Comparison of ENCODE assay signal across 9 mouse cellular contexts in the genomic region with DNA sequence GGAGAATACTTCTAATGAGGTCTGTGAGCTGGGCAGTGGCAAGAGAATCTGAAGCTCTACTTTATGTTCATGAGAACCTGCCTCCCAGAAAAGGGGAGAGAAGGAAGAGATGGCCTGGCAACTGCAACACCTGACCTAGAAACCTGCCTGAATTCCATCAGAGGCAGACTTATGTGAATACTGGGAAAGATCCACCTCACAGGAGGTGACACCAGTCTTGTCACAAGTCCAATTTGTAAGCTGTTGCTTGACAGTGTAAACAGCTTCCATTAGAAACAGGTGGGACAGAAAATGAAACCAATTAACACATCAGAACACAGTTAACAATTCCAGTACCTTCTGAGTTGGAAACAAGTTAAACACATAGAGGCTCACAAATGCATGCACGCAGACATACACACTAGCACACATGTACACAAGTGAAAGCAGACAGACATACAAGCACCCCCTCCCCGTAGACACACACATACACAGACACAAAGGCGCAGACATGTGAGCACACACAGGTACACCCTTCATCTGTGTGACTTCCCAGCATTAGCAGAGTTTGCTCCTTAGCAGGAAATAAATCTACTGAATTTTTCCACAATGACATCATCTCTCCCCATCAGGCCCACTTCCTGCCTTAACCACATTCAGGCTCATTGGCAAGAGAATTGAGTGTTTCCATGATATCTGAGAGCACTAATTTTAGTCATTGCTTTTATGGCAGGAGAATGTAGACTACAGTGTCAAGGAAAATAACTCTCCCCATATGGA. TPM values are rescaled to one million over a fixed set of nuclear protein-coding genes. Genes with fewer than 3 reads are reported as not detected.
DNase-seq lines count a peak whose midpoint lies in the region; ATAC-seq lines count a peak whose summit lies in the region.
"Had no signal": no experiment of that assay in that cellular context is flagged by ENCODE, and none has a peak within 500 bp of the region (broad histone marks: within the 10 kb centered on the region; RNA-seq: fewer than 3 reads in every experiment).

No protein-coding gene starts in this region.

- no peaks in the 10 kb centered on the region for H3K36me3 ChIP-seq in forebrain, embryonic 14.5 days (ENCODE audit: control insufficient read depth, insufficient read depth, low read length)
- no peaks in the 10 kb centered on the region for H3K36me3 ChIP-seq in forebrain, embryonic 12.5 days (replicated peaks)
- H3K36me3 ChIP-seq in intestine, embryonic 16.5 days (ENCODE audit: control insufficient read depth, insufficient read depth, low read length) = no peaks in the 10 kb centered on the region
- H3K36me3 ChIP-seq in midbrain, embryonic 13.5 days = no peaks in the 10 kb centered on the region

- no peaks in the 10 kb centered on the region for H3K9me3 ChIP-seq in forebrain, embryonic 14.5 days (replicated peaks; ENCODE audit: control insufficient read depth, low read length)
- no peaks in the 10 kb centered on the region for H3K9me3 ChIP-seq in forebrain, embryonic 12.5 days
- no peaks in the 10 kb centered on the region for H3K9me3 ChIP-seq in intestine, embryonic 16.5 days (ENCODE audit: control insufficient read depth, low read length)
- H3K9me3 ChIP-seq in midbrain, embryonic 13.5 days = no peaks in the 10 kb centered on the region

- no peak overlapping the region for H3K4me3 ChIP-seq in forebrain, embryonic 14.5 days (ENCODE audit: low read depth, low read length)
- H3K4me3 ChIP-seq in forebrain, embryonic 12.5 days (replicated peaks) = no peak overlapping the region
- no peak overlapping the region for H3K4me3 ChIP-seq in intestine, embryonic 16.5 days (ENCODE audit: low read length)
- no peak overlapping the region for H3K4me3 ChIP-seq in midbrain, embryonic 13.5 days (replicated peaks)
- H3K4me3 ChIP-seq: layer of hippocampus, adult 2 months had no signal

- no peak overlapping the region for H3K4me2 ChIP-seq in forebrain, embryonic 14.5 days (ENCODE audit: low read length)
- no peak overlapping the region for H3K4me2 ChIP-seq in forebrain, embryonic 12.5 days
- H3K4me2 ChIP-seq in intestine, embryonic 16.5 days (ENCODE audit: low read depth, low read length) = no peak overlapping the region
- no peak overlapping the region for H3K4me2 ChIP-seq in midbrain, embryonic 13.5 days (replicated peaks)

- WGBS in forebrain, embryonic 14.5 days = 85% methylated on average over 3 of the region's 3 CpGs
- 89% methylated on average over 3 of the region's 3 CpGs for WGBS in forebrain, embryonic 12.5 days
- 78% methylated on average over 3 of the region's 3 CpGs for WGBS in intestine, embryonic 16.5 days
- 96% methylated on average over 3 of the region's 3 CpGs for WGBS in midbrain, embryonic 13.5 days

- H3K27ac ChIP-seq in forebrain, embryonic 14.5 days (ENCODE audit: low read depth, low read length) = no peak overlapping the region
- H3K27ac ChIP-seq in forebrain, embryonic 12.5 days = no peak overlapping the region
- peak overlapping the region; percentile 18; the same call in 1 of the 2 replicates for H3K27ac ChIP-seq in intestine, embryonic 16.5 days (ENCODE audit: low read length)
- no peak overlapping the region for H3K27ac ChIP-seq in midbrain, embryonic 13.5 days
- H3K27ac ChIP-seq: layer of hippocampus, adult 2 months had no signal

- no peak overlapping the region for H3K9ac ChIP-seq in forebrain, embryonic 14.5 days (ENCODE audit: low read length)
- no peak overlapping the region for H3K9ac ChIP-seq in forebrain, embryonic 12.5 days
- H3K9ac ChIP-seq in intestine, embryonic 16.5 days (ENCODE audit: low read depth, low read length) = no peak overlapping the region
- no peak overlapping the region for H3K9ac ChIP-seq in midbrain, embryonic 13.5 days (replicated peaks)

- peaks cover 7% of the 10 kb centered on the region; the same call in 1 of the 2 replicates for H3K4me1 ChIP-seq in forebrain, embryonic 14.5 days (ENCODE audit: control insufficient read depth, insufficient read depth, low read length)
- H3K4me1 ChIP-seq in forebrain, embryonic 12.5 days = no peaks in the 10 kb centered on the region; the same call in 1 of the 2 replicates
- H3K4me1 ChIP-seq in intestine, embryonic 16.5 days (ENCODE audit: control insufficient read depth, insufficient read depth, low read length) = peaks cover 4% of the 10 kb centered on the region; the same call in 1 of the 2 replicates
- no peaks in the 10 kb centered on the region for H3K4me1 ChIP-seq in midbrain, embryonic 13.5 days (replicated peaks)

- peak; percentile 40; the same call in 1 of the 2 replicates for ATAC-seq in forebrain, embryonic 14.5 days
- ATAC-seq in forebrain, embryonic 12.5 days (ENCODE audit: low FRiP score) = no peak
- peak; percentile 82 for ATAC-seq in intestine, embryonic 16.5 days
- ATAC-seq in midbrain, embryonic 13.5 days = no peak

- peak; percentile 20 for DNase-seq in forebrain, embryonic 14.5 days (ENCODE audit: low spot score)
- peak; percentile 45 for DNase-seq in CD4-positive, CD25-positive, alpha-beta regulatory T cell, adult 2 months (ENCODE audit: low read depth, low spot score)
- DNase-seq in fibroblast of lung, adult 2 months (ENCODE audit: low read depth) = peak; percentile 59
- no peak for DNase-seq in retina, postnatal 1 day
- no peak for DNase-seq in gastrocnemius, adult 8-10 months (ENCODE audit: low spot score in 2 of 2)

- no peaks in the 10 kb centered on the region for H3K27me3 ChIP-seq in forebrain, embryonic 14.5 days (replicated peaks; ENCODE audit: control insufficient read depth, insufficient read depth, low read length)
- H3K27me3 ChIP-seq in forebrain, embryonic 12.5 days = no peaks in the 10 kb centered on the region
- H3K27me3 ChIP-seq in intestine, embryonic 16.5 days (replicated peaks; ENCODE audit: control insufficient read depth, insufficient read depth, low read length) = no peaks in the 10 kb centered on the region
- no peaks in the 10 kb centered on the region for H3K27me3 ChIP-seq in midbrain, embryonic 13.5 days

RNA-seq across cellular contexts. Expression of gene Fancf, which starts 51.4 kb away (rescaled TPM):
- 6.4 and 7.3 TPM in 2 replicates for polyA plus RNA-seq in forebrain, embryonic 14.5 days (2014; fragmentation: Nextera tagmentation; extraction: Ambion mirVana)
- polyA plus RNA-seq in forebrain, embryonic 12.5 days (2016; fragmentation: Nextera tagmentation; extraction: Ambion mirVana) = 12.4 and 16.8 TPM in 2 replicates
- 1.0 and 1.4 TPM in 2 replicates for polyA plus RNA-seq in intestine, embryonic 16.5 days (2015; fragmentation: Nextera tagmentation; extraction: Ambion mirVana)
- polyA plus RNA-seq in midbrain, embryonic 13.5 days (2015; fragmentation: Nextera tagmentation; extraction: Ambion mirVana) = 6.6 and 9.8 TPM in 2 replicates
- total RNA-seq in gastrocnemius, adult 8-10 months (2022) = 1 to 10 TPM in 3 of 4 experiments, under 1 TPM in 1; 0.89 to 2.2 (median 1.4) TPM

RNA-seq across cellular contexts. Expression of gene Gas2, which starts 51.7 kb away (rescaled TPM):
- 14.9 and 17.2 TPM in 2 replicates for polyA plus RNA-seq in forebrain, embryonic 14.5 days (2014; fragmentation: Nextera tagmentation; extraction: Ambion mirVana)
- polyA plus RNA-seq in forebrain, embryonic 12.5 days (2016; fragmentation: Nextera tagmentation; extraction: Ambion mirVana) = 29.8 and 30.4 TPM in 2 replicates
- 8.6 and 9.3 TPM in 2 replicates for polyA plus RNA-seq in intestine, embryonic 16.5 days (2015; fragmentation: Nextera tagmentation; extraction: Ambion mirVana)
- polyA plus RNA-seq in midbrain, embryonic 13.5 days (2015; fragmentation: Nextera tagmentation; extraction: Ambion mirVana) = 16.3 and 20.1 TPM in 2 replicates
- total RNA-seq in gastrocnemius, adult 8-10 months (2022) = 1 to 10 TPM; 3.0 to 5.3 (median 3.2) TPM

Comparison
In these comparisons a context has a peak if more than half of its experiments do, and no peak if none do; other contexts are left out.
1. ATAC-seq: peak in forebrain, embryonic 14.5 days (single experiment) and intestine, embryonic 16.5 days (single experiment); none in forebrain, embryonic 12.5 days (single experiment) and midbrain, embryonic 13.5 days (single experiment).
2. DNase-seq: peak in forebrain, embryonic 14.5 days (single experiment), CD4-positive, CD25-positive, alpha-beta regulatory T cell, adult 2 months (single experiment) and fibroblast of lung, adult 2 months (single experiment); none in retina, postnatal 1 day (single experiment) and gastrocnemius, adult 8-10 months (0 of 2).